Mouse (Mus musculus) myocyte (in vitro differentiated cells): ENCODE measurements around the gene Fgd1. TPM values are rescaled to one million over a fixed set of nuclear protein-coding genes. Genes with fewer than 3 reads are reported as not detected.
A peak's percentile ranks its signal among the peaks of the same experiment; 100 is the strongest.

Experiments
- H3K27me3 ChIP-seq: one replicate; pipeline ENCODE4 v1.6.1; 2011; ENCODE audit not compliant: control insufficient read depth, insufficient read depth, insufficient read length
- H3K36me3 ChIP-seq: one replicate; pipeline ENCODE4 v1.6.1; 2011; ENCODE audit not compliant: control insufficient read depth, insufficient read depth
- H3K4me2 ChIP-seq: one replicate; pipeline ENCODE4 v1.6.1; 2011; ENCODE audit warnings: low read depth, control low read depth
- H3K4me3 ChIP-seq: one replicate; pipeline ENCODE4 v1.5.1; 2011; ENCODE audit warnings: mild to moderate bottlenecking, control low read depth, moderate library complexity
- H3K79me2 ChIP-seq: one replicate; pipeline ENCODE4 v1.6.1; 2011; ENCODE audit not compliant: control insufficient read depth, insufficient read depth
- H3ac ChIP-seq: one replicate; pipeline ENCODE4 v1.6.1; 2011; ENCODE audit not compliant: control insufficient read depth, insufficient read length
- CEBPB ChIP-seq: IDR thresholded peaks from 2 replicates; pipeline ENCODE4 v1.6.1; 2011; ENCODE audit warnings: mild to moderate bottlenecking, moderate library complexity; ENCODE audit not compliant: poor library complexity, insufficient read depth, severe bottlenecking
- E2F4 ChIP-seq: IDR thresholded peaks from one replicate; pipeline ENCODE4 v1.6.1; 2011; ENCODE audit warnings: mild to moderate bottlenecking, control low read depth, moderate library complexity; ENCODE audit not compliant: insufficient read depth
- MAX ChIP-seq: IDR thresholded peaks from one replicate; pipeline ENCODE4 v1.6.1; 2011; ENCODE audit warnings: low read depth, mild to moderate bottlenecking, control low read depth
- MYOD1 ChIP-seq, 3 experiments: IDR thresholded peaks; one replicate each; pipeline ENCODE4 v1.6.1; 2011; ENCODE audit warnings: control low read depth in 2 of 3, low read depth in 2 of 3, mild to moderate bottlenecking in 2 of 3, moderate library complexity in 1 of 3; ENCODE audit not compliant: insufficient read length in 2 of 3, control insufficient read depth in 1 of 3
- MYOG ChIP-seq, 3 experiments: IDR thresholded peaks; one replicate each; pipeline ENCODE4 v1.6.1; 2011; ENCODE audit warnings: control low read depth in 2 of 3, low read depth in 2 of 3, mild to moderate bottlenecking in 2 of 3; ENCODE audit not compliant: insufficient read length in 2 of 3, control insufficient read depth in 1 of 3, insufficient read depth in 1 of 3
- POLR2A ChIP-seq: IDR thresholded peaks from one replicate; pipeline ENCODE4 v1.6.1; 2011; ENCODE audit warnings: low read depth, mild to moderate bottlenecking, control low read depth, moderate library complexity; ENCODE audit not compliant: insufficient read length
- POLR2AphosphoS2 ChIP-seq: IDR thresholded peaks from one replicate; pipeline ENCODE4 v1.6.1; 2011; ENCODE audit warnings: low read depth, control low read depth; ENCODE audit not compliant: insufficient read length
- REST ChIP-seq: IDR thresholded peaks from one replicate; pipeline ENCODE4 v1.6.1; 2011; ENCODE audit warnings: mild to moderate bottlenecking, control low read depth, moderate library complexity; ENCODE audit not compliant: insufficient read depth, insufficient read length
- SRF ChIP-seq: IDR thresholded peaks from one replicate; pipeline ENCODE4 v1.6.1; 2011; ENCODE audit warnings: low read depth; ENCODE audit not compliant: control insufficient read depth, insufficient read length
- TCF12 ChIP-seq: IDR thresholded peaks from one replicate; pipeline ENCODE4 v1.6.1; 2011; ENCODE audit warnings: mild to moderate bottlenecking, control low read depth; ENCODE audit not compliant: poor library complexity, insufficient read depth, severe bottlenecking
- TCF3 ChIP-seq: IDR thresholded peaks from one replicate; pipeline ENCODE4 v1.6.1; 2011; ENCODE audit warnings: low read depth, control low read depth; ENCODE audit not compliant: insufficient read length
- USF1 ChIP-seq: IDR thresholded peaks from one replicate; pipeline ENCODE4 v1.6.1; 2011; ENCODE audit warnings: low read depth, mild to moderate bottlenecking, control low read depth, moderate library complexity
- polyA plus RNA-seq: library from polyadenylated mRNA; unstranded; fragments of >200 nt; fragmentation: generic; extraction: Trizol; gene quantifications from one replicate; pipeline ENCODE4 v1.2.1, GENCODE M21; 2012; ENCODE audit warnings: missing spikeins

Fgd1 gene
- polyA plus RNA-seq, 1 experiment = 8.5 TPM

DNA sequence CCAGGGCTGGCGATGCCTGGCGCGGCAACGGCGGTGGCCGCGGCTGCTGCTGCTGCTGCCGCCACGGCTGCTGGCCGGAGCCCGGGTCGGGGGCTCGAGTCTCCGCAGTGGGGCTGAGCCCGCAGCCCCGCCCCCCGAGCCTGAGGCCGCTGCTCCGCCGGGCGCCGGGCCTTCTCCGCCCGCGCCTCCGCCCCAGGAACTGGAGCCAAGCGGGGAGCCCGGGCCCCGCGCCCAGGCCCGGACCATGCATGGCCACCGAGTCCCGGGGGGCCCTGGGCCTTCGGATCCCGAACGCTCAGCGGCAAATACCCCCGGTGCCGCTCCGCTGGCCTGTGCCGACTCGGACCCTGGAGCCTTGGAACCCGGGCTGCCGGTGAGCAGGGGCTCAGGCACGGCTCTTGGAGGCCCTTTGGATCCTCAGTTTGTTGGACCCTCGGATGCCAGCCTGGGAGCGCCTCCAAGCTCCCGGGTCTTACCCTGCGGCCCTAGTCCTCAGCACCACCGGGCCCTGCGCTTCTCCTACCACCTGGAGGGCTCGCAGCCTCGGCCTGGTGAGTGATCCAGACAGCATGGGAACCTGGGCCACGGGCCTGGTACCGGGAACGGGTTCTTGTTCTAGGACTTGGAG, 1.6 kb downstream of the Fgd1 start:
- peak overlapping the region; percentile 31 for H3K4me3 ChIP-seq
- H3K79me2 ChIP-seq = no peaks in the 10 kb centered on the region
- TF ChIP-seq MAX (no peak), TCF12 (no peak), MYOG (IDR thresholded peaks at IDR 0.05; ENCODE audit: control insufficient read depth in 1 of 3, insufficient read depth in 1 of 3, insufficient read length in 2 of 3, low read depth in 2 of 3) (no peak), SRF (no peak), POLR2A (no peak), POLR2AphosphoS2 (no peak), E2F4 (no peak), REST (no peak), MYOD1 (IDR thresholded peaks at IDR 0.05; ENCODE audit: control insufficient read depth in 1 of 3, insufficient read length in 2 of 3, low read depth in 2 of 3) (no peak), USF1 (no peak), TCF3 (no peak), CEBPB (no peak)
- no peaks in the 10 kb centered on the region for H3K36me3 ChIP-seq
- peak overlapping the region; percentile 80 for H3K4me2 ChIP-seq
- peak overlapping the region; percentile 19 for H3ac ChIP-seq
- H3K27me3 ChIP-seq = no peaks in the 10 kb centered on the region

DNA sequence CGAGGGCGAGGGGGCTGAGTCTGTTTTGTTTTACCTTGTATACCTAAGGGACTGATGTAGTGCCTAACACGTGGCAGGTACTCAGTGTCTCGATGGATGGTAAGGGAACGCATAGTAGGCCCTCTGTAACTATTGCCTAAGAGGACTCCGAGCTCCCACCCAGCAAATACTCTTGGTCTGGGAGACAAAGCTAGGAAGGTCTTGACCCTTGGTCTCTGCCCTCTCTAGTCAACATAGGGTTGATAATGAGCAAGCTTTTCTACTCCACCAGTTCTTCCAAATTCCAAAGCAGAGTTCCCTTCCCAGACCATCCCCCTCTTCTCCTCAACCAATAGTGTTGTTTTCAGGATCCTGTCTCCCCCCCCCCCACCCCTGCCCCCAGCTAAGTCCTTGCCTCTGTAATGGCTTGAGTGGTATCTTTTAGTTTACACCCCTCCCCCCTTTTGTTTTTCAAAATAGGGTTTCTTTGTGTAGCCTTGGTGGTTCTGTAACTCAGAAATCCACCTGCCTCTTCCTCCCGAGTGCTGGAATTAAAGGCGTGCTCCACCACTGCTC, 3.8 kb downstream of the Fgd1 start:
- no peak overlapping the region for H3K4me2 ChIP-seq
- no peak overlapping the region for H3K4me3 ChIP-seq
- no peak overlapping the region for H3ac ChIP-seq
- H3K36me3 ChIP-seq = no peaks in the 10 kb centered on the region
- no peaks in the 10 kb centered on the region for H3K27me3 ChIP-seq
- H3K79me2 ChIP-seq = no peaks in the 10 kb centered on the region
- no peak for TF ChIP-seq POLR2A
- TF ChIP-seq POLR2AphosphoS2 = no peak
- no peak for TF ChIP-seq USF1
- TF ChIP-seq E2F4 = no peak
- TF ChIP-seq SRF = no peak
- no peak for TF ChIP-seq TCF12
- TF ChIP-seq MYOD1 (IDR thresholded peaks at IDR 0.05; ENCODE audit: control insufficient read depth in 1 of 3, insufficient read length in 2 of 3, low read depth in 2 of 3) = no peak
- TF ChIP-seq REST = no peak
- no peak for TF ChIP-seq TCF3
- TF ChIP-seq MYOG (IDR thresholded peaks at IDR 0.05; ENCODE audit: control insufficient read depth in 1 of 3, insufficient read depth in 1 of 3, insufficient read length in 2 of 3, low read depth in 2 of 3) = no peak
- TF ChIP-seq CEBPB = no peak
- TF ChIP-seq MAX = no peak

DNA sequence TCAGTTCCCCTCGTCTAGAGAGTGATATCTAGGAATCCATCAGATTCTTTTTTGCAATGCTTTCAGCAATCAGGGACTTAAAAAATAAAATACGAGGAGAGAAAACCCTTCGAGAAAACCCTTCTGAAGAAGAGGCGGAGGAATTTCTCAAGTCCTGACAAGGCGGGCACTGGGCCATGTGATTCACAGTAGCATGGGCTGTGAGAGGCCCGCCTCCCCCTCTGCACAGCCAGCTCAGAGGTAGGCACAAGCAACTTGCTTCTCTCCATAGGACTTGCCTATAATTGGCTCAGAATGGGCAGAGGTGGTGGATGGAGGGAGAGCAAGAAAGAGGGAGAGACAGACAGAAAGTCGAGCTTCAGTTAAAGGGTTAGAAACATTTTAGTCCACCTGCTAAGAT, 4.4 kb downstream of the Fgd1 start:
- TF ChIP-seq MYOD1 (IDR thresholded peaks at IDR 0.05; ENCODE audit: control insufficient read depth in 1 of 3, insufficient read length in 2 of 3, low read depth in 2 of 3) = no peak
- no peak for TF ChIP-seq POLR2AphosphoS2
- TF ChIP-seq TCF3 = no peak
- TF ChIP-seq E2F4 = no peak
- no peak for TF ChIP-seq MYOG (IDR thresholded peaks at IDR 0.05; ENCODE audit: control insufficient read depth in 1 of 3, insufficient read depth in 1 of 3, insufficient read length in 2 of 3, low read depth in 2 of 3)
- TF ChIP-seq CEBPB = no peak
- no peaks in the 10 kb centered on the region for H3K79me2 ChIP-seq
- H3K36me3 ChIP-seq = no peaks in the 10 kb centered on the region
- no peaks in the 10 kb centered on the region for H3K27me3 ChIP-seq
- no peak overlapping the region for H3K4me3 ChIP-seq
- H3K4me2 ChIP-seq = no peak overlapping the region
- no peak overlapping the region for H3ac ChIP-seq

DNA sequence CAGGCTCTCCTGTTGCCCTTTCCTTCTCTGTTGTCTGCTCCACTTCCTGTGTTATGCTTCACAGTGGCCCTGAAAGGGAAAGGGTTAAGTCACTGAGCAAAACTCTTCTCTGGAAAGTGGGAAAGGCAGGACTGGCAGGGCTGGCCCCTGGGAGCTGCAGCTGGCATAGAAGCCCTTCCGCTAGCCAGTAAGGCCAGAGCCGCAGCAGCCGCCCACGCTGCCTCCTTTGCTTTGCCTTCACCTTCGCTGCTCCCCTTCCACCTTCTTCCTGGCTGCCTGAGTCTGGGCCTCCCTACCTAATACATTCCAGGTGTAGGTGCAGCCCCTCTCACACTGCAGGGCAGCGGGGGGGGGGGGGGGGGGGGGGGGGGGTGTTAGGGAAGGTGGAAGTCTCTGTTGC, 8.5 kb downstream of the Fgd1 start:
- TF ChIP-seq CEBPB = no peak
- no peak for TF ChIP-seq SRF
- TF ChIP-seq REST = no peak
- no peak for TF ChIP-seq MAX
- no peak for TF ChIP-seq TCF3
- no peak for TF ChIP-seq USF1
- TF ChIP-seq TCF12 = no peak
- TF ChIP-seq MYOG (IDR thresholded peaks at IDR 0.05; ENCODE audit: control insufficient read depth in 1 of 3, insufficient read depth in 1 of 3, insufficient read length in 2 of 3, low read depth in 2 of 3) = no peak
- TF ChIP-seq E2F4 = no peak
- TF ChIP-seq MYOD1 (IDR thresholded peaks at IDR 0.05; ENCODE audit: control insufficient read depth in 1 of 3, insufficient read length in 2 of 3, low read depth in 2 of 3) = no peak
- no peak for TF ChIP-seq POLR2A
- no peak for TF ChIP-seq POLR2AphosphoS2
- no peaks in the 10 kb centered on the region for H3K36me3 ChIP-seq
- H3K4me3 ChIP-seq = no peak overlapping the region
- H3ac ChIP-seq = no peak overlapping the region
- H3K27me3 ChIP-seq = no peaks in the 10 kb centered on the region
- H3K4me2 ChIP-seq = no peak overlapping the region
- no peaks in the 10 kb centered on the region for H3K79me2 ChIP-seq
